Mouse (Mus musculus) heart, adult 11 months (tissue): Measurements from ENCODE around the gene Slc25a30.

Experiments used
- DNase-seq: peaks from one replicate; pipeline ENCODE4 v3.0.0; 2022

Gene Slc25a30

GRCm38 (mm10) chr14:75732631-75733030, 54.2 kb downstream of the Slc25a30 start:
- peak; percentile 92 for DNase-seq

GRCm38 (mm10) chr14:75731361-75731760, 55.5 kb downstream of the Slc25a30 start:
- no peak for DNase-seq

- DNase-seq, result peak; percentile 55
Measured at GRCm38 (mm10) chr14:75728111-75728510, 58.7 kb downstream of the Slc25a30 start.

GRCm38 (mm10) chr14:75727046-75727445, 59.8 kb downstream of the Slc25a30 start:
- DNase-seq, result peak; percentile 88

GRCm38 (mm10) chr14:75722816-75723215, 64.0 kb downstream of the Slc25a30 start:
- DNase-seq, result peak; percentile 59

GRCm38 (mm10) chr14:75721977-75722563, 64.8 kb downstream of the Slc25a30 start:
- DNase-seq, result peak; percentile 83

GRCm38 (mm10) chr14:75720121-75720520, 66.7 kb downstream of the Slc25a30 start:
- DNase-seq, result peak; percentile 96

GRCm38 (mm10) chr14:75716410-75716809, 70.4 kb downstream of the Slc25a30 start:
- peak; percentile 68 for DNase-seq

- peak; percentile 11 for DNase-seq
Measured at GRCm38 (mm10) chr14:75713661-75714060, 73.2 kb downstream of the Slc25a30 start.

- DNase-seq, result peak; percentile 58
Measured at GRCm38 (mm10) chr14:75712687-75713086, 74.2 kb downstream of the Slc25a30 start.

- peak; percentile 70 for DNase-seq
Measured at GRCm38 (mm10) chr14:75711731-75712130, 75.1 kb downstream of the Slc25a30 start.
